Mouse (Mus musculus): ENCODE data around the gene Svs3a. TPM values are rescaled to one million over a fixed set of nuclear protein-coding genes. Genes with fewer than 3 reads are reported as not detected.
"Not testable (repeated sequence)": the region's sequence is repeated elsewhere in the genome, so short reads cannot be mapped to it uniquely, and the experiment has no call there.

Gene Svs3a
- total RNA-seq (2014; rRNA removed) (not detected in 2 replicates), polyA plus RNA-seq (2012; rRNA removed) (not detected in 2 replicates)

GRCm38 (mm10) chr2:164288968-164289367, at the start of gene Svs3a:
TSS of gene Svs3a (plus strand) at chr2:164289268.
- 74% methylated on average over 1 of the region's 1 CpGs for WGBS
- H3K27me3 ChIP-seq (ENCODE audit: control insufficient read depth, insufficient read depth, low read length); H3K27ac ChIP-seq (replicated peaks; ENCODE audit: insufficient read depth, low read depth, low read length); H3K36me3 ChIP-seq (ENCODE audit: control insufficient read depth, insufficient read depth, low read length); H3K79me2 ChIP-seq (ENCODE audit: control insufficient read depth, insufficient read depth, low read length); H3K4me1 ChIP-seq (ENCODE audit: control insufficient read depth, insufficient read depth, low read length); H3K9ac ChIP-seq (ENCODE audit: low read depth, low read length); H3K4me3 ChIP-seq (ENCODE audit: insufficient read depth, low read depth, low read length); DNase-seq (ENCODE audit: extremely low read depth, low read depth, low spot score): not testable (repeated sequence)

- H3K4me1 ChIP-seq (ENCODE audit: control insufficient read depth, insufficient read depth, low read length); H3K9ac ChIP-seq (ENCODE audit: low read depth, low read length); H3K36me3 ChIP-seq (ENCODE audit: control insufficient read depth, insufficient read depth, low read length); H3K27ac ChIP-seq (replicated peaks; ENCODE audit: insufficient read depth, low read depth, low read length); H3K27me3 ChIP-seq (ENCODE audit: control insufficient read depth, insufficient read depth, low read length); H3K79me2 ChIP-seq (ENCODE audit: control insufficient read depth, insufficient read depth, low read length); H3K4me3 ChIP-seq (ENCODE audit: insufficient read depth, low read depth, low read length); DNase-seq (ENCODE audit: extremely low read depth, low read depth, low spot score): not testable (repeated sequence)
- 74% methylated on average over 1 of the region's 1 CpGs for WGBS
These were observed 32.5 kb upstream of the Svs3a start, which contains the start of gene Svs3b for GRCm38 (mm10) chr2:164256540-164256939. TSS of gene Svs3b (minus strand) at chr2:164256640.

GRCm38 (mm10) chr2:164278359-164278758, 10.7 kb upstream of the Svs3a start, which contains the start of gene Svs4:
TSS of gene Svs4 (minus strand) at chr2:164278459.
- Histone ChIP-seq H3K4me3 (ENCODE audit: insufficient read depth, low read depth, low read length) (no peak within 1 kb of the TSS), H3K4me1 (ENCODE audit: control insufficient read depth, insufficient read depth, low read length) (no peaks in the 10 kb centered on the region), H3K27me3 (ENCODE audit: control insufficient read depth, insufficient read depth, low read length) (no peaks in the 10 kb centered on the region), H3K79me2 (ENCODE audit: control insufficient read depth, insufficient read depth, low read length) (no peaks in the 10 kb centered on the region), H3K9ac (ENCODE audit: low read depth, low read length) (no peak within 1 kb of the TSS), H3K36me3 (ENCODE audit: control insufficient read depth, insufficient read depth, low read length) (no peaks in the 10 kb centered on the region), H3K27ac (replicated peaks; ENCODE audit: insufficient read depth, low read depth, low read length) (no peak within 1 kb of the TSS)
- no peak for DNase-seq (ENCODE audit: extremely low read depth, low read depth, low spot score)
- TF ChIP-seq POLR2A (IDR thresholded peaks at IDR 0.05; ENCODE audit: extremely low read depth, insufficient read depth, low read length) (no peak), CTCF (IDR thresholded peaks at IDR 0.05; ENCODE audit: low read depth, low read length) (no peak)
- WGBS, result 89% methylated on average over 4 of the region's 4 CpGs

- H3K4me1 ChIP-seq (ENCODE audit: control insufficient read depth, insufficient read depth, low read length), result no peaks in the 10 kb centered on the region
- H3K27me3 ChIP-seq (ENCODE audit: control insufficient read depth, insufficient read depth, low read length), result no peaks in the 10 kb centered on the region
- no peaks in the 10 kb centered on the region for H3K79me2 ChIP-seq (ENCODE audit: control insufficient read depth, insufficient read depth, low read length)
- no peak overlapping the region for H3K27ac ChIP-seq (replicated peaks; ENCODE audit: insufficient read depth, low read depth, low read length)
- no peak overlapping the region for H3K9ac ChIP-seq (ENCODE audit: low read depth, low read length)
- no peak for TF ChIP-seq CTCF (IDR thresholded peaks at IDR 0.05; ENCODE audit: low read depth, low read length)
- no peak for TF ChIP-seq POLR2A (IDR thresholded peaks at IDR 0.05; ENCODE audit: extremely low read depth, insufficient read depth, low read length)
- no peak overlapping the region for H3K4me3 ChIP-seq (ENCODE audit: insufficient read depth, low read depth, low read length)
- H3K36me3 ChIP-seq (ENCODE audit: control insufficient read depth, insufficient read depth, low read length), result no peaks in the 10 kb centered on the region
- DNase-seq (ENCODE audit: extremely low read depth, low read depth, low spot score), result no peak
- WGBS, result 87% methylated on average over 5 of the region's 5 CpGs
These were observed 23.5 kb downstream of the Svs3a start for GRCm38 (mm10) chr2:164312599-164312998.

- H3K4me3 ChIP-seq (ENCODE audit: insufficient read depth, low read depth, low read length); H3K36me3 ChIP-seq (ENCODE audit: control insufficient read depth, insufficient read depth, low read length); H3K27ac ChIP-seq (replicated peaks; ENCODE audit: insufficient read depth, low read depth, low read length); DNase-seq (ENCODE audit: extremely low read depth, low read depth, low spot score); H3K27me3 ChIP-seq (ENCODE audit: control insufficient read depth, insufficient read depth, low read length); H3K9ac ChIP-seq (ENCODE audit: low read depth, low read length); H3K79me2 ChIP-seq (ENCODE audit: control insufficient read depth, insufficient read depth, low read length); H3K4me1 ChIP-seq (ENCODE audit: control insufficient read depth, insufficient read depth, low read length): not testable (repeated sequence)
These were observed 26.4 kb downstream of the Svs3a start for GRCm38 (mm10) chr2:164315460-164315859.

GRCm38 (mm10) chr2:164316451-164316850, 27.4 kb downstream of the Svs3a start, which contains the start of gene Svs6:
TSS of gene Svs6 (plus strand) at chr2:164316751.
- not testable (repeated sequence) for DNase-seq (ENCODE audit: extremely low read depth, low read depth, low spot score); H3K4me1 ChIP-seq (ENCODE audit: control insufficient read depth, insufficient read depth, low read length)
- 70% methylated on average over 1 of the region's 1 CpGs for WGBS

More at GRCm38 (mm10) chr2:164316451-164316850, 27.4 kb downstream of the Svs3a start, which contains the start of gene Svs6:
- not testable (repeated sequence) for H3K9ac ChIP-seq (ENCODE audit: low read depth, low read length); H3K27ac ChIP-seq (replicated peaks; ENCODE audit: insufficient read depth, low read depth, low read length); H3K27me3 ChIP-seq (ENCODE audit: control insufficient read depth, insufficient read depth, low read length); H3K79me2 ChIP-seq (ENCODE audit: control insufficient read depth, insufficient read depth, low read length); H3K4me3 ChIP-seq (ENCODE audit: insufficient read depth, low read depth, low read length); H3K36me3 ChIP-seq (ENCODE audit: control insufficient read depth, insufficient read depth, low read length)
